Mouse (Mus musculus): Measurements from ENCODE around the gene Gm49345.
A peak's percentile ranks its signal among the peaks of the same experiment; 100 is the strongest.
"Not testable (repeated sequence)": the region's sequence is repeated elsewhere in the genome, so short reads cannot be mapped to it uniquely, and the experiment has no call there.

- TF ChIP-seq POLR2A (IDR thresholded peaks at IDR 0.05; ENCODE audit: low read depth, low read length): peak; percentile 34; the same call in 1 of the 2 replicates
- not testable (repeated sequence) for TF ChIP-seq CTCF (IDR thresholded peaks at IDR 0.05; ENCODE audit: extremely low read depth, insufficient read depth, insufficient read length, insufficient replicate concordance)
Observed at GRCm38 (mm10) chr13:67682959-67683735, 45.6 kb upstream of the Gm49345 start.
